Mouse (Mus musculus): ENCODE data around the gene Srsf6. TPM values are rescaled to one million over a fixed set of nuclear protein-coding genes. Genes with fewer than 3 reads are reported as not detected.

Gene Srsf6
- polyA plus RNA-seq, 1 experiment from 2014 or later = 173 TPM

DNA sequence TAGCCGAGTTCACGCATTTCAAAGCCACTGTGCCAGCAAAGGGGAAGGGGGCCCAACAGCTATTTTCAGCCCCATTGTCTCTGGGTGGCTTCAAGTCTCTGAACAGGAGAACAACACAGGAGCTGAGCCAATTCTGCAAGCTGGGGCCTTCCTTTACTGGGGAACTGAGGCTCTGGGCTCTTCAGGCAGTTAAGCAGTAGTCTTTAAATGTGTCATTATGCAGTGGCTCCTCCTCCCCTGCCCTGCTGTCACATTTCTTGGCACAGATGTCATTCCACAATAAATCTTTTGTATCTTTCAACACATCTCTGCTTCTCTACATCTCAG, 30.8 kb upstream of the Srsf6 start:
- Histone ChIP-seq H3K4me1 (ENCODE audit: control insufficient read depth, insufficient read depth, low read length) (no peaks in the 10 kb centered on the region), H3K4me2 (ENCODE audit: low read depth, low read length) (no peak overlapping the region), H3K4me3 (ENCODE audit: low read depth, low read length) (no peak overlapping the region), H3K27me3 (replicated peaks; ENCODE audit: control insufficient read depth, insufficient read depth, low read length) (no peaks in the 10 kb centered on the region), H3K36me3 (ENCODE audit: control insufficient read depth, insufficient read depth, low read length) (no peaks in the 10 kb centered on the region), H3K9ac (ENCODE audit: low read depth, low read length) (no peak overlapping the region), H3K27ac (replicated peaks; ENCODE audit: low read depth, low read length) (no peak overlapping the region), H3K9me3 (ENCODE audit: control insufficient read depth, low read length) (no peaks in the 10 kb centered on the region)
- 35% methylated on average over 2 of the region's 2 CpGs for WGBS
- ATAC-seq (ENCODE audit: low read depth) (peak; percentile 30; the same call in 1 of the 2 replicates), DNase-seq (ENCODE audit: low spot score) (peak; percentile 32)

DNA sequence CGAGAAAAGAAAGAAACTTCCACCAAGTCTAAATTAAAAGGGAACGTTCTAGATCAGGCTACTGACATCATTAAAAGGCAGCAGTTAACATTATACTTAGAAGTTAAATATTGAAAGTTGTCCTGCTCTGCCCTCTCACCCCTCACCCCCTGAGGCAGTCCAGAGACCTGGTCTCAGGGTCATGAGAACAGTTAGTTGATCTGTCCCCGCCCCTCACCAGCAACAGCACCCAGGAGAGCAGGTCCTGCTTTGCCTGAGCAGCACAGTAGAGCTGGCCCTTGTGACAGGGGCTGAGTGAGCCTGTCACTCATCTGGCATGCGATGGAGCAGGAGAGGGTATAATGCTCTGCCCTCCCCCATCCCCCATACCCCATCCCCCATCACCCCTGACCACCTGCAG, 25.4 kb upstream of the Srsf6 start:
- Histone ChIP-seq H3K27ac (replicated peaks; ENCODE audit: low read depth, low read length) (no peak overlapping the region), H3K4me2 (ENCODE audit: low read depth, low read length) (no peak overlapping the region), H3K27me3 (replicated peaks; ENCODE audit: control insufficient read depth, insufficient read depth, low read length) (0 out of 2 replicates have a peak, but pooled peaks cover 3% of the 10 kb centered on the region), H3K9ac (ENCODE audit: low read depth, low read length) (no peak overlapping the region), H3K4me1 (ENCODE audit: control insufficient read depth, insufficient read depth, low read length) (no peaks in the 10 kb centered on the region), H3K4me3 (ENCODE audit: low read depth, low read length) (no peak overlapping the region), H3K36me3 (ENCODE audit: control insufficient read depth, insufficient read depth, low read length) (no peaks in the 10 kb centered on the region), H3K9me3 (ENCODE audit: control insufficient read depth, low read length) (no peaks in the 10 kb centered on the region)
- DNase-seq (ENCODE audit: low spot score) (no peak), ATAC-seq (ENCODE audit: low read depth) (no peak)
- WGBS = 62% methylated on average over 4 of the region's 4 CpGs

DNA sequence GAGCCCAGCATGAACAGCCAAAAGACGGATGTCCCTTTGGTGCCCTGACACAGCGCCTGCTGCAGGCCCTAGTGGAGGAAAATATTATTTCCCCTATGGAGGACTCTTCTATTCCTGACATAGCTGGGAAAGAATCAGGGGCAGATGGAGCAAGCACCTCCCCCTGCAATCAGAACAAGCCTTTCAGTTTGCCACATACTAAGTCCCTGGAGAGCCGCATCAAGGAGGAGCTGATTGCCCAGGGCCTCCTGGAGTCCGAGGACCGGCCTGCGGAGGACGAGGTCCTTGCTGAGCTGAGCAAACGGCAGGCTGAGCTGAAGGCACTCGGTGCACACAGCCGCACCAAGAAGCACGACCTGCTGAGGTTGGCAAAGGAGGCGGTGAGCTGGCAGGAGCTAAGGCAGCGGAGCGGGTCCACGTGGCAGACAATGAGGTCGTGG, 23.3 kb upstream of the Srsf6 start:
- no peak overlapping the region for H3K4me3 ChIP-seq (ENCODE audit: low read depth, low read length)
- H3K27me3 ChIP-seq (replicated peaks; ENCODE audit: control insufficient read depth, insufficient read depth, low read length) = 0 out of 2 replicates have a peak, but pooled peaks cover 3% of the 10 kb centered on the region
- H3K9ac ChIP-seq (ENCODE audit: low read depth, low read length) = no peak overlapping the region
- no peak for DNase-seq (ENCODE audit: low spot score)
- H3K27ac ChIP-seq (replicated peaks; ENCODE audit: low read depth, low read length) = no peak overlapping the region
- H3K4me2 ChIP-seq (ENCODE audit: low read depth, low read length) = no peak overlapping the region
- H3K4me1 ChIP-seq (ENCODE audit: control insufficient read depth, insufficient read depth, low read length) = no peaks in the 10 kb centered on the region
- no peaks in the 10 kb centered on the region for H3K9me3 ChIP-seq (ENCODE audit: control insufficient read depth, low read length)
- no peaks in the 10 kb centered on the region for H3K36me3 ChIP-seq (ENCODE audit: control insufficient read depth, insufficient read depth, low read length)
- ATAC-seq (ENCODE audit: low read depth) = no peak
- WGBS = 40% methylated on average over 16 of the region's 16 CpGs

DNA sequence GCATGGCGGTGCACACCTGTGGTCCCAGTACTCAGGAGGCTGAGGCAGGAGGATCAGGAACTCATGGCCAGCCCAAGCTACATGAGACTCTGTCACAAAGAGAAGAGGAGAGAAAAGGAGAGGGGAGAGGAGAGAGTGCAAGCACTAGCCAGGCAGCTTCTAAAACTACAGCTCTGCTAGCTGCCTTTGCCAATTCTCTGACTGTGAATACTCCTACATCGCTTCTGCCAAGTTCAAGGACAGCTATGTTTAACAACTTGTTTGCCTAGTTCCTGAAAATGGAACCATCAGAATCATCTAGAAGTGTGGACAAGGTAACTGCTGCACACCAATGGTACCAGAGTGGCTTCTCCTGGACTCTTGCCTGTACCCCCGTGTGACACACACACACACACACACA, 17.3 kb upstream of the Srsf6 start:
- 0 out of 2 replicates have a peak, but pooled peaks cover 2% of the 10 kb centered on the region for H3K9me3 ChIP-seq (ENCODE audit: control insufficient read depth, low read length)
- no peaks in the 10 kb centered on the region for H3K36me3 ChIP-seq (ENCODE audit: control insufficient read depth, insufficient read depth, low read length)
- H3K4me1 ChIP-seq (ENCODE audit: control insufficient read depth, insufficient read depth, low read length) = no peaks in the 10 kb centered on the region
- DNase-seq (ENCODE audit: low spot score) = no peak
- H3K9ac ChIP-seq (ENCODE audit: low read depth, low read length) = no peak overlapping the region
- H3K4me3 ChIP-seq (ENCODE audit: low read depth, low read length) = no peak overlapping the region
- WGBS = 68% methylated on average over 3 of the region's 3 CpGs
- H3K27me3 ChIP-seq (replicated peaks; ENCODE audit: control insufficient read depth, insufficient read depth, low read length) = peaks cover 3% of the 10 kb centered on the region; the same call in 1 of the 2 replicates
- H3K27ac ChIP-seq (replicated peaks; ENCODE audit: low read depth, low read length) = no peak overlapping the region
- no peak overlapping the region for H3K4me2 ChIP-seq (ENCODE audit: low read depth, low read length)
- no peak for ATAC-seq (ENCODE audit: low read depth)

DNA sequence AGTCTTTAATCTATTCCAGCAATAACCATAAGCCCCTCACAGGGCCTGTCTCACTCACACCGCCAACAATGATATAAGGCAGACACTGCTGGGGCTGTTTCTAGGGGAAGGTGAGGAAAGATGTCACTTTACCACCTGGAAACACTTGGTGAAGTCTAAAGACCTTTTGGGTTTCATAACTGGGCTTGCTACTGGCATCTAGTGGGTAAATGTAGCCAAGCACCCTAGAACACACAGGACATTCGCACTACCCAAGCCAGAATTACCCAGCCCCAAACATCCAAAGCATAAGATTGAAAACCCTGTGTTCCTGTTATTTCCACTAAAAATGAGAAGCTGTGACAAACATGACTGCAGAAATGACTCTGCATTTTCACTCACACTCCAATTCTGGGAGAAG, 16.8 kb upstream of the Srsf6 start:
- peaks cover 3% of the 10 kb centered on the region; the same call in 1 of the 2 replicates for H3K27me3 ChIP-seq (replicated peaks; ENCODE audit: control insufficient read depth, insufficient read depth, low read length)
- no peak overlapping the region for H3K9ac ChIP-seq (ENCODE audit: low read depth, low read length)
- H3K36me3 ChIP-seq (ENCODE audit: control insufficient read depth, insufficient read depth, low read length) = no peaks in the 10 kb centered on the region
- ATAC-seq (ENCODE audit: low read depth) = no peak
- H3K4me3 ChIP-seq (ENCODE audit: low read depth, low read length) = no peak overlapping the region
- 0 out of 2 replicates have a peak, but pooled peaks cover 2% of the 10 kb centered on the region for H3K9me3 ChIP-seq (ENCODE audit: control insufficient read depth, low read length)
- WGBS = 47% methylated on average over 2 of the region's 2 CpGs
- no peaks in the 10 kb centered on the region for H3K4me1 ChIP-seq (ENCODE audit: control insufficient read depth, insufficient read depth, low read length)
- H3K27ac ChIP-seq (replicated peaks; ENCODE audit: low read depth, low read length) = no peak overlapping the region
- H3K4me2 ChIP-seq (ENCODE audit: low read depth, low read length) = no peak overlapping the region
- no peak for DNase-seq (ENCODE audit: low spot score)

DNA sequence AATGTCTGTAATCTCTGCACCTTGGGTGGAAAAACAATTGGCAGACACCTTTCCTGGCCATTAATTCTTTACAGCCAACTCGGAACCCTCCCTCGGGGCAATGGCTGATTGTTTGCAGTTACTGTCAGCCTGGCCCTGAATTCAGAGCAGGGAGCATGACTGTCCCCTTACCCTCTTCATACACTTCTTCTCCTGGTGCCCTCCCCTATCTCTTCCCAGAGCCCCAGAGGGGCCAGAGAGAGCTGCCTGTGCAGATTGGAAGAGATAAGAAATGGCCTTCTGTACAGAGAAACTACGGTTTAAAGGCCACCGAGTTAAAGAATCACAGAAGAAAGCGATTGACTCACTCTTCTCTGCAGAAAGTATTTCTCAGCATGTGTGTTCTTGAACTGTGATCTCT, 11.4 kb upstream of the Srsf6 start:
- ATAC-seq (ENCODE audit: low read depth) (no peak), DNase-seq (ENCODE audit: low spot score) (no peak)
- Histone ChIP-seq H3K4me2 (ENCODE audit: low read depth, low read length) (no peak overlapping the region), H3K27ac (replicated peaks; ENCODE audit: low read depth, low read length) (no peak overlapping the region), H3K9me3 (ENCODE audit: control insufficient read depth, low read length) (0 out of 2 replicates have a peak, but pooled peaks cover 2% of the 10 kb centered on the region), H3K9ac (ENCODE audit: low read depth, low read length) (no peak overlapping the region), H3K4me3 (ENCODE audit: low read depth, low read length) (no peak overlapping the region), H3K36me3 (ENCODE audit: control insufficient read depth, insufficient read depth, low read length) (no peaks in the 10 kb centered on the region), H3K27me3 (replicated peaks; ENCODE audit: control insufficient read depth, insufficient read depth, low read length) (no peaks in the 10 kb centered on the region; the same call in 1 of the 2 replicates), H3K4me1 (ENCODE audit: control insufficient read depth, insufficient read depth, low read length) (no peaks in the 10 kb centered on the region)
- WGBS = 58% methylated on average over 5 of the region's 5 CpGs

DNA sequence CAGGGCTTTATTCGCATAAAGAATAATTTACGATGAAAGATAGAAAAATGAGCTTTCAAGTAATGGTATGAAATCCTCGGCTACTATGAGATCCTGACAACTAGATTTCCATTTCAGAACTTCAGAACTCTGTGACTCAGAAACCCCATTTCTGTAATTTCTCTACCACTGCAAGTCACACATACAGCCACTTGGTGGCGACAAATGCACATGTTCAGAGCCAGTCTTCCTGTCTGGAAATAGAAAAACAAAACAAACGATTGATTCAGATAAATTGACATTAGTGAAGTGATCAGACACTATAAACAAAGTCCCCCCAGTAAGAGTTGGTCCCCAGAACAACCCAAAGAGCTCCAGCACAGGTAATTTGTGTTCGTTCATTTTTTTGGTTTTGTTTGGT, 9.1 kb upstream of the Srsf6 start:
- 0 out of 2 replicates have a peak, but pooled peaks cover 2% of the 10 kb centered on the region for H3K9me3 ChIP-seq (ENCODE audit: control insufficient read depth, low read length)
- no peaks in the 10 kb centered on the region for H3K4me1 ChIP-seq (ENCODE audit: control insufficient read depth, insufficient read depth, low read length)
- 12% methylated on average over 6 of the region's 6 CpGs for WGBS
- no peak overlapping the region for H3K4me2 ChIP-seq (ENCODE audit: low read depth, low read length)
- no peak overlapping the region for H3K9ac ChIP-seq (ENCODE audit: low read depth, low read length)
- no peak overlapping the region for H3K27ac ChIP-seq (replicated peaks; ENCODE audit: low read depth, low read length)
- ATAC-seq (ENCODE audit: low read depth) (no peak), DNase-seq (ENCODE audit: low spot score) (peak; percentile 60)
- H3K4me3 ChIP-seq (ENCODE audit: low read depth, low read length) = no peak overlapping the region
- H3K27me3 ChIP-seq (replicated peaks; ENCODE audit: control insufficient read depth, insufficient read depth, low read length) = no peaks in the 10 kb centered on the region
- H3K36me3 ChIP-seq (ENCODE audit: control insufficient read depth, insufficient read depth, low read length) = no peaks in the 10 kb centered on the region

DNA sequence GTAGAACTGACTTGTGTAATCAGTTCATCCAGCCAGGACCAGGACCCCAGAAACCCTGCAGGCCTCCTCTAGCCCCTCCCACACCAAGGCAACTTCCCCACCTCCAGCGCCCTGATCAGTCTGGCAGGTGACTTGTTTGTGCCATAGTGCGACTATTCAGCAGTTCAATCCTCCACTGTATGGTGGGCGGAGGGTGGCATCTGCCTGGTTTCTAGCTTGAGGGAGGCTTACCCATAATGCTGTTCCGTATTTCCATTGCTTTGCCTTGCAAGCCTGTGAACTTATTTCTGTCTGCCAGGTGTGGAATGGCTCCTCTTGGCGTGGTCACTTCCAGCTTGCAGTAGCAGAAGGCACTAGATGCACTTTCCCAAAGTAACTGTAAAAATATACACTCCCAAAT, 8.5 kb upstream of the Srsf6 start:
- no peak overlapping the region for H3K4me2 ChIP-seq (ENCODE audit: low read depth, low read length)
- 0 out of 2 replicates have a peak, but pooled peaks cover 2% of the 10 kb centered on the region for H3K9me3 ChIP-seq (ENCODE audit: control insufficient read depth, low read length)
- H3K27me3 ChIP-seq (replicated peaks; ENCODE audit: control insufficient read depth, insufficient read depth, low read length) = no peaks in the 10 kb centered on the region
- no peak overlapping the region for H3K4me3 ChIP-seq (ENCODE audit: low read depth, low read length)
- no peak for DNase-seq (ENCODE audit: low spot score)
- whole genome bisulfite sequencing = 71% methylated on average over 5 of the region's 5 CpGs
- no peak overlapping the region for H3K27ac ChIP-seq (replicated peaks; ENCODE audit: low read depth, low read length)
- no peaks in the 10 kb centered on the region for H3K36me3 ChIP-seq (ENCODE audit: control insufficient read depth, insufficient read depth, low read length)
- H3K9ac ChIP-seq (ENCODE audit: low read depth, low read length) = no peak overlapping the region
- H3K4me1 ChIP-seq (ENCODE audit: control insufficient read depth, insufficient read depth, low read length) = no peaks in the 10 kb centered on the region
- ATAC-seq (ENCODE audit: low read depth) = no peak

DNA sequence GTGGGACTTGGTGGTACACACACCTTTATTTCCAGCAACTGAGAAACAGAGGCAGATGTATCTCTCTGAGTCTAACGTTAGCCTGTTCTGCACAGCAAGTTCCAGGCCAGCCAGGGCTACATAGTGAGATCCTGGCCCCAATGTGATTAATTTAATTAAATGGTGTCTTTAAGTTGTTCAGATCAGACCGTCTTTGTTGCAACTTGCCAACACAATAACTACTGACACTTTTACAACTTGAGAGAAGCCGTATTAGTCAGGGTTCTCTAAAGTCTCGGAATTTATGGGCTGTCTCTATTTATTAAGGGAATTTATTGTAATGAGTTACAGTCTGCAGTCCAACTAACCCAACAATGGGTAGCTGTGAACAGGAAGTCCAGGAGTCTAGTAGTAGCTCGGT, 7.2 kb upstream of the Srsf6 start:
- no peak for DNase-seq (ENCODE audit: low spot score)
- no peak overlapping the region for H3K27ac ChIP-seq (replicated peaks; ENCODE audit: low read depth, low read length)
- no peaks in the 10 kb centered on the region for H3K9me3 ChIP-seq (ENCODE audit: control insufficient read depth, low read length)
- H3K36me3 ChIP-seq (ENCODE audit: control insufficient read depth, insufficient read depth, low read length) = no peaks in the 10 kb centered on the region
- H3K4me2 ChIP-seq (ENCODE audit: low read depth, low read length) = no peak overlapping the region
- no peaks in the 10 kb centered on the region for H3K4me1 ChIP-seq (ENCODE audit: control insufficient read depth, insufficient read depth, low read length)
- H3K4me3 ChIP-seq (ENCODE audit: low read depth, low read length) = no peak overlapping the region
- H3K9ac ChIP-seq (ENCODE audit: low read depth, low read length) = no peak overlapping the region
- H3K27me3 ChIP-seq (replicated peaks; ENCODE audit: control insufficient read depth, insufficient read depth, low read length) = no peaks in the 10 kb centered on the region; the same call in 1 of the 2 replicates
- no peak for ATAC-seq (ENCODE audit: low read depth)
- 80% methylated on average over 5 of the region's 5 CpGs for WGBS

All from embryonic facial prominence, embryonic 14.5 days (tissue).